Mouse (Mus musculus): ENCODE data around the gene Sec24d. TPM values are rescaled to one million over a fixed set of nuclear protein-coding genes. Genes with fewer than 3 reads are reported as not detected.
A peak's percentile ranks its signal among the peaks of the same experiment; 100 is the strongest.
"Not testable (repeated sequence)": the region's sequence is repeated elsewhere in the genome, so short reads cannot be mapped to it uniquely, and the experiment has no call there.

Gene Sec24d
- total RNA-seq, 2 experiments from 2014 or later, result 30.4 to 33.9 TPM

DNA sequence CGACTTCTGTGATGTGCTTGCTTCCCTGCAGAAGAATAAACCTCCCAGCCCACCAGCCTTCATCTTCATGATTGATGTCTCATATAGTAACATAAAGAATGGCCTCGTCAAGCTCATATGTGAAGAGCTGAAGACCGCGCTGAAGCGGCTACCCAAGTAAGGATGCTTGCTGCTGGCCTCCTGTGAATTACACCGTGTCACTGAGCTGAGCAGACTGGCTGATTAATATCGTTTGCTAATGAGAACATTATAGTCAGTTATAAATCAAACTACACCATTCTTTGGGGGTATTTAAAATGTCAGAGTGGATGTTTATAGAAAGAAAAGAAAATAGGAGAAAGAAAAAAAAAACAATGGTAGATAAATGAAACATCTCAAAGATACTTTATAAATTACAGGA is 69.2 kb downstream of the Sec24d start:
- no peak for ATAC-seq (ENCODE audit: poor library complexity, severe bottlenecking)

DNA sequence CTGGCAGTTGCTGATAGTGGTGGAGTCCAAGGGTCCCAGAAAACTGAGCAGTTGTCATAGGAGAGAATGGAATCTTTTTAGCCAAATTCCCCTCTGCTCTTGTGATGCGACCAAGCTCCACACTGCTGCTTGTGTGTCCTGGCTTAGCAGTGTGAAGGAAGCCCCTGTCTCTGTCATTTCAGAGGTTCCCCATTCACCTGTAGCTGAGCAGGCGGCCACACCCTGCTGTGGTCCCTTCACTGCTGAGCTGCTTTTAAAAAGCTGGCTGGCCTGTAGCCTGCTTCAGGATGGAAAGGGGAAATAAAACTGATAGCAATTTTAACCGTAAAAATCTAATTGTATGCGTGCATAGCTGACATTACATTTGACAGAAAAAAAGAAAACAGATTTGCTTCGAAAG is 69.7 kb downstream of the Sec24d start:
- peak; percentile 64 for ATAC-seq (ENCODE audit: poor library complexity, severe bottlenecking)

DNA sequence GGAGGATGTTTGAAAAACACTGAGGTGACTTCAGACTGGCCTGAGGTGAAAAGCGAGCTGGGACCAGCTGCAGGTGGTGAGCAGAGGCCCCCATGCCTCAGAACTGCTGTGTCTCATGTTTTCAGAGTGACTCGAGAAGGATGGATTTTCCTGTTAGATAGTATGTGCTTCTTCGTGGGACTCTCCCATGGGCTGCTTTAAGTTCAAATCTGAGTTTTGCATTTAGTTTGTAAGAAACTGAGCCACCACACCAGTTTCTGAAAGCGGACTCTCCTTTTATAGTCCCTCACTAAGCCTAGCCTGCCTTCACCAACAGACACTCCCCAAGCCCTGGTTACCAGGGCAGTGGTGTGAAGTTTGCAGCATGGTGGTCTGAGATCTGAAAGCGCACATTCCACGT is 70.6 kb downstream of the Sec24d start:
- no peak for ATAC-seq (ENCODE audit: poor library complexity, severe bottlenecking)

DNA sequence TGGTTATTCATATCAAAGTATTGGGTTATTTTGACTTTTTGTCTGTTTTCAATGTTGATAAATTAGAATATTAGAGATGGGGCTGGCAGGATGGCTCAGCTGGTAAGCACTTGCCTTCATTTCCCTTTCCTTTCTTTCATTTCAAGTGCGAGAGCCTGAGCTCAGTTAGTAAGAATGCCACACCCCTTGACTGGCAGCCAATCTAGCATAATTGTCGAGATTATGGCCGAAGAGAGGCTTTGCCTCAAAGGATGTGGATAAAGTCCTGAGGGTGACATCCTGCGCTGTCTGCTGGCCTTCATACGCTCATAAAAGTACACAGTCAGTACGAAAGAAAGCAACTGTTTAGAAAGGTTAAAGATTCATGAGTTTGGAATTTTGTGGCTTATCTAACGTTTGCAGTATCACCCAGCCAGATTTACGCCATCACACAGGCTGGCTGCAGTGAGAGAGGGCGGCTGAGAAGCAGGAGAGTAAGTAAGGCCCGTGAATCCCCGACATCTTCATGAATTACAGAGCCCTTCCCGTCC is 71.5 kb downstream of the Sec24d start:
- no peak for ATAC-seq (ENCODE audit: poor library complexity, severe bottlenecking)

DNA sequence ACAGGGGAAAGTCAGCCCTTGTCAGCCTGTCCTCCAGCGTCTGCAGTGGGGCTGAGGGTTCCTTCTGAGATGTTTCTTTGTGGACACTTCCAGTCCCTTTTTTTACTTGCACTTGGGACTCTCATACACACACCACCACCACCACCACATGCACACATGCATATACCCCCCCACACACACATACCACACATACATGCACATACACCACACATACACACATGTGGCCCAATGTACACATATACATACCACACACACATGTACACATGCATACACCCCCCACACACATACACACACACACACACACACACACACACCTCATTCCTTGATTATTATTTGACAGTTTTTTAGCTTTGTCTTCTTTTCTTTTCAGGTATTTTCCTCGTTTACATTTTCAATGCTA is 73.8 kb downstream of the Sec24d start:
- ATAC-seq (ENCODE audit: poor library complexity, severe bottlenecking), result no peak

DNA sequence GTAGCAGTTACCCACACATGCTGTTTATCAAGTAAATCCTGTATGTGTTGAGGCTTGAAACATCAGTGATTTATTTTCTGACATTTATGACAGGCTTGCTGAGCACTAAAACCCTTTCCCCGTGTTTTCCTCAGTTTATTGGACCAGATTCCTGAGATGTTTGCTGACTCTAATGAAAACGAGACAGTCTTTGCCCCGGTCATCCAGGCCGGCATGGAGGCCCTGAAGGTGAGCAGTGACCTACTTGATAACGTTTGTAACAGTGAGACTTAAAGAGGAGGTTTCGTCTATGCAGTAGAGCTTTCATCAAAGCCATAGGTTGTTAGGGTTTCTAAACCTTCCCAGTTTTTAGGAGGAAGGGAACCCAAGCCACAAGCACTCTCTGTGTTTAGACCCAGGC is 76.4 kb downstream of the Sec24d start:
- no peak for ATAC-seq (ENCODE audit: poor library complexity, severe bottlenecking)

DNA sequence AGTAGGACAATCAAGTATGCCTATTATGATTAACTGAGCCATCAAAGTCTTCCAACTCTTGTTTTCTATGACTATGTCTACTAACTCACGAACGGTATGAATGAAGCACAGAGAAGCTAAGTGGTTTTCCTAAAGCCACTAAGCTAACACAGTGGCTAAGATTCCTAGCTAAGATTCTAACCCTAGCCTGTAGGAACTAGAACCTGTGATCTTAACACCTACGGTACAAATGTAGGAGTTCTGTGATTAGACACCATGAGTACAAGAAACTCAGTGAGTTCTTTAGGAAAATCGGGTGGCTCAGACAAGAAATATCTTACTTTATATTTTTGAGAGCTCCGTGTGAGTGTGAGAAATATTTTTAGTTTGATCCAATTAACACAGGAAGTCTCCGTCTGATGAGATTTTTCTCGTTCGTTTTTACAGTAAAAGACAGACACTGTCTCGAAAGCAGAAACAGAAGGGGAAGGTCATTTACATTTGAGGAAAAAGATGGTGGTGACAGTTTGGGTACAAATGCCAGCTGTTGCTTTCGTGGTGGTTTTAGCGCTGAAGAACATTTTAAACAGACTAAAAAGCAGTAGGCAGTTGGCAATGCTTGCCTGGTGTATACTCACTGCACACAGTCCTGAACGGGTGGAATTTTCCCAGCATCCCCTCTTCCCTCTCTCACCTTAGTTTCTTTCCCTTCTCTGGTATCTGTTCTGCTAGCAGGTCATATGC is 81.0 kb downstream of the Sec24d start:
- ATAC-seq (ENCODE audit: poor library complexity, severe bottlenecking), result no peak

DNA sequence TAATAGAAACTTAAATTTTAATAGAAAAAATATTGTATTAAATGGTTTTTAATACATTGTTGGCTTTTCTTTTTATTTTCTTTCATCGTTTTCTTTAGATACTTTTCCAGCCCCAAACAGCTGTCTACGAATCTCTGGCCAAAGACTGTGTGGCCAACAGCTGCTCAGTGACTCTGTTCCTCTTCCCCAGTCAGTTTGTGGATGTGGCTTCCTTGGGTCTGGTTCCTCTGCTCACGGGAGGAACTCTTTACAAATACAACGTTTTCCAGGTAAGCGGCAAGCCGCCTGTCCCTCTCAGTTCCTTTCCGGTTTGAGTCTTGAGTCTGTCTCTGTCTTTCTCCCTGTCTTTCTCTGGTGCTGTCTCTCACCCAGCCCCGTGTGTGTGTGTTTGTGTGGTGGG is 83.3 kb downstream of the Sec24d start:
- ATAC-seq (ENCODE audit: poor library complexity, severe bottlenecking), result peak; percentile 51

DNA sequence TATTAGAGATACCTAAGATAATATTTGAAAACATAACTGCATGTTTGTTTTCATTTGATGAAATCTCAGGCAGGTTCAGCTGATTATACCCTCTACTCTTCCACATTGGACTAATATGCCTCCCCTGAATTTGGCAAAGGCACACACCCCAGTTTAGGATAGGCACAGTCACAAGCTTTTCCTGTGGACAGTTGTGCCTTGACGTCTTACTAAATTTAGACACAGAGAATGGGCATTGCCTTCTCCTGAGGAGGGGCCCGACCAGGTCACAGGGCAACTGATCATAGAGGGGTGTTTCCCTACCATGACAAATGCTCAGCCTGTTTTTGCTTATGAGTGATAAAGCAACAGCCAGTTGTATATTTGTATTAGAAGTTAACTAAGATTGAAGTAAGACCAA is 84.3 kb downstream of the Sec24d start:
- ATAC-seq (ENCODE audit: poor library complexity, severe bottlenecking), result no peak

DNA sequence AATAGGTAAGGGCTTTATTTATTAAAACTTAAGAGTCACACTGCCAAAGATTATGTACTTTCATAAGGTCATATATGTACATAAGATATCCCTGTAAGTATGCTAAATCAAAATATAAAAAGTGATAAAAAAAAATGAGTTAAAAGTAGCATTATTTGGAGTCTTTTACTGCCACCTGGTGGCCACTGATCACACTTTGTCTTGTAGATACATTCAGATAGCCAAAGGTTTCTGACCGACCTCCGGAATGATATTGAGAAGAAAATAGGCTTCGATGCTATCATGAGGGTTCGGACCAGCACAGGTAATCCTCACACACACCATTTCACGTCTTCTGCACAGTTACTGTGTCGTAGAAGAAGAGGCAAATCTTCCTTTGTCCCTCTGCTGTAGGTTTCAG is 85.9 kb downstream of the Sec24d start:
- ATAC-seq (ENCODE audit: poor library complexity, severe bottlenecking), result peak; percentile 53; the same call in 1 of the 2 replicates

DNA sequence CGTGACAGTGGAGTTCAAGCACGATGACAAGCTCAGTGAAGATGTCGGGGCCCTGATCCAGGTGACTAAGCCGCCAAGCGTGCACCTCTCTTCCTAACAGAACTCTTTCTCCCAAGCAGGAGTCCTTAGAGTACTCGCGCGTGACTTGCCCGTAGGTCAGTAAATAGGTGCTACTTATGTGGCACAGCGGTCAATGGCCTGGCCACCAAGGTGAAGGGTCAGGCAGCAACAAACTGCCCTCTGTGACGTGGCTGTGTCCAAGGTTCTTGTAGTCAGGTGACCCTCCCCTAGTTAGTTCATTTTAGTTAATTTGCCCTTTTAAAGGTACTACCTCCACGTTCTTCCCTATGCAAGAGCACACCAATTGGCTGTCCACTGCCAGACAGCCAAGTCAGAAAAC is 86.4 kb downstream of the Sec24d start:
- ATAC-seq (ENCODE audit: poor library complexity, severe bottlenecking), result no peak

DNA sequence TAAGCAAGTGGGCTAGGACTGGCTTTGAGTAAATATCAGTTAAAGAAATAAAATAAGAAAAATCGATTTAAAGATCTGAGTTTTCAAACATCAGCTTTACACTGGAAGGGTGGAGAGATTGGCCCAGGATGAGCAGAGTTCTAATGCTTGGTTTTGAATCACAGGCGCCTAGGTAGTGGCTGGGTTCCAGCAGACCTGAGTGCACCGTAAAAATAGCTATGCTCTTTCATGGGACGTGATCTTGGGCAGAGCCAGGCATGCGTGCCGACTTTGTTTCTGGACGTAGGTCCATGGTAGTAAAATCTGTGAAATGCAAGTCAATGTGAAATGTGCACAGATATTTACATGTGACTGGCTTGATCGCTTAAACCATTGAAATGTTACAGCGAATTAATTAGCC is 87.1 kb downstream of the Sec24d start:
- ATAC-seq (ENCODE audit: poor library complexity, severe bottlenecking), result no peak

DNA sequence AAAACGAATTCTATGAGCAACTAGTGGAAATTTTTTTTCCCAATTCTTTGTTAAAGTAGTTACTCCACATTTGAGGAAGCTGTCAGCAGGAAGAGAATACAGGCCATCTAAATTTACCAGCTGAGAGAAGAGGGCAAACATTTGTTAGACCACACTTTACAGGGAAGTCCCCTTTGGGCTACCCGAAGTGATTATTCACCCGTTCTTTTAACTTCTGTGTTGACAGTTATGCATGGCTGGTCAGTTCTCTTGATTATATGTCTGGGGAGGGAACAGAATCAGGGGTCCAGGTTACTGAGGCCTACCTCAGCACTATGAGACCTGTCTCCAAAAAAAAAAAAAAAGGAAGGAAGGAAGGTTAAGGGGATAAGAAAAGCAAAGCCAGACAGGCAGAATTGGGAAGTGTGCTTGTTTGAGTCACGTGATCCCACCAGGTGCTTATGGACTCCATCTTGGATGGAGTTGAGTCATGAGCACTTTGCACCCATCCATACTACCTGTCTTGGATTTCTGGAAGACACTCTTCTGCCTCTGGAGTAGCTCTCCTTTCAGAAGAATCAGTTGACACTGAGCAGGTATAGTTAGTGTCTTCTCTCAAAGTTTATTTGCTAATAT is 89.2 kb downstream of the Sec24d start:
- ATAC-seq (ENCODE audit: poor library complexity, severe bottlenecking), result no peak

DNA sequence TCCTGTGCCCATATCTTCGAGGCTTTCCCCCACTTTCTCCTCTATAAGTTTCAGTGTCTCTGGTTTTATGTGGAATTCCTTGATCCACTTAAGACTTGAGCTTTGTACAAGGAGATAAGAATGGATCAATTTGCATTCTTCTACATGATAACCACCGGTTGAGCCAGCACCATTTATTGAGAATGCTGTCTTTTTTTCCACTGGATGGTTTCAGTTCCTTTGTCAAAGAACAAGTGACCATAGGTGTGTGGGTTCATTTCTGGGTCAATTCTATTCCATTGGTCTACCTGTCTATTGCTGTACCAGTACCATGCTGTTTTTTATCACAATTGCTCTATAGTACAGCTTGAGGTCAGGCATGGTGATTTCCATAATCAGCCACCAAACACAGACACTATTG is 99.6 kb downstream of the Sec24d start:
- ATAC-seq (ENCODE audit: poor library complexity, severe bottlenecking), result not testable (repeated sequence)

DNA sequence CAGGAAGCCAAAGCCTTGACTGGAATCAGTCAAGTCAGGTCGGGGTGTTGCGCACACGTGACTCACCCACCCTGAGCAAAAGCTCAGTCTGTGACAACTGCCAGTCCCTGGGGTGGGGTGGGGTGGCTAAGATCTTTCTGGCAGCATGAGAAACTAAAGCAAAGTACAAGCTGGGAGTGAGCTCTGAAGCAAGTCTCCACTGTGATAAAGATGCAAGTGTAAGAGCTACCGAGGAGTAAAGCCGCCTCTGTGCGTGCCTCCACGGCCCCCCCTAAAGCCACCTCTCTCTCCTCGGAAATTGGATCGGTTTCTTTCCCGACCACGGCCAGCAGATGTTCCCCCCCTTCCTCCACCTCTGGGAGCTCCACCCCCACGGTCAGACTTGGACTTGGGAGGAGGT is 101.9 kb downstream of the Sec24d start:
- no peak for ATAC-seq (ENCODE audit: poor library complexity, severe bottlenecking)

DNA sequence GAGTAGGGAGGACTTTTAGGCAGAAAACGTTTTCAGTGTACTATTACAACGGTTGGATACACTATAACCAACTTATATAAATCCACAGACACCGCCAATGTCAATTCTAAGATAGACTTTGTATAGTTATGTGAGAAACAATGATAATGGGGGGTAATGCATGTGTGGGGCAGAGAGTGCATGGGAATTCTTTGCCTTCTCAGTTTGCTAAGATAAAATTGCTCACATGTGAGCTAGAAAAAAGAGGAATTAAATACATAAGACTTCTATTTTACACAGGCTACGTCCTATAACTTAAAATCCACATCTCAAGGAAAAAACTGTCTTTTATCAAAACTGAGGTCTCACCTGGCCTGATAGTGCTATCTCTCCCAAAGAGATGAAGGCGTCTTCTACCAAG is 103.7 kb downstream of the Sec24d start:
- no peak for ATAC-seq (ENCODE audit: poor library complexity, severe bottlenecking)

DNA sequence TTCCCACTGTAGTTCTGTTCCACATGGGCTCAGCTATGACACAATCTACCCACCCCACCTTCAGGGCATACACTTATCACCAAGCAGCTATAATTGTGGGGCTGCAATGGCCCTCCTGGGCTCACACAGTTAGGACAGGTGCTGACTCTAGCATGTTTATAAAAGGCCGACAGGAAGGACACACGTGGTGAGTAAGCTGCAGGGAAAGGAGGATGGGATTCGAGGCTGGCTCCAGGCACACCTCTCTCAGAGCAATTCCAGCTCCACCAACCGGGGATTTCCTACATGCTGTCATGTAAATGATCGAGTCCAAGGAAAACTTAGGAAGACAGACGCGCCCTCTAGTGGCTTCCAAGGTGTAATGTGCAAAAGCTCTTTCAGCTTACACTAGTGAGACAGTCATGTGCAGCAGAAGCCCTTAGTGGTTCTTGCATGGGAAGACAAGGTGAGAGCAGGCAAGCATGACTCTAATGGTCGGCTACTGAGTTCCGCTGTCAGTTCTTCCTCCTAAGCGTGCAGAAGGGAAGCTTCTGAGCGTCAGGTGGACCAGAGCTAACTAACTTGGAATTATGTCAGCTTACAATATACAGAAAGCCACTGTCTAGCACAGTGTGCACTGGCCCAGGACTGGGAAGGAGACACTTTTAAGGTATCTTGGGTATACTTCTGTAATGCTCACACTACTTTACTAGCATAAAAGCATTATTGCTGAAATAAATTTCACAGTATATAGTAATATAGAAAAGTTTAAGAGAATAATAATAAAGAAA is 104.7 kb downstream of the Sec24d start:
- peak; percentile 35; the same call in 1 of the 2 replicates for ATAC-seq (ENCODE audit: poor library complexity, severe bottlenecking)

DNA sequence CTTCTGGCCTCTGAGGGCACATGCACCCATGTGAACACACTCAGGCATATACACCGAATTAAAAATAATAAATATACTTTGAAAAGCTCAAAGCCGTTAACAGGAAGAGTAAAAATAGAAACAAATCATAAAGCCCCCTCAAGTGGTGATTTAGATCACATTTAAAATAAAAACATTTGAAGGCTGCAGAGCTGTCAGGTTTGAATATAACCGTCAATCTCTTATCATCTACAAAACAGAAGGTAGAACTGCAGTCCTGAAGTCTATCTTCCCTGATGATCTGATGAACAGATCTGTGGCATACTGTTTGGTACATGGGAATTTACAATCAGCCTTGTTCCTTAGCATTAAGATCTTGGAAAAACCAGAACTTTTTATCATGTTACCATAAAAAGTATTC is 109.3 kb downstream of the Sec24d start:
- ATAC-seq (ENCODE audit: poor library complexity, severe bottlenecking), result no peak

DNA sequence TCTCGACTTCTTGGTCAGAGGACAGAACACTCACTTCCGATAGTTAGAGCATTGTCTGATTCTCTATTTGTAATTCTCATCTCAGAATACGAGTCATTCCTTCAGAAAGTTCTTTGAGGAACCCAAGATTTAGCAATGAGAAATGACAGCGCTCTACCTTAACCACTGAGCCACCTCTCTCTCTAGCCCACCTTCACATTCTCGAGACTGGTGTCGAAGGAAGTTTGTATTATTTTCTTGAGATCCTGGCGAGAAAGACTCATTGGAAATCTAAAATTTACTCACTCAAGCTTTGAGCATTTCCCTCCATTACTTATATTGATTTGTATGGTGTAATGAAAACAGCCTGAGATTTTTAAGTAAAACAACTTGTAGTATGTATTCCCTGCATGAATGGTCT is 117.2 kb downstream of the Sec24d start:
- no peak for ATAC-seq (ENCODE audit: poor library complexity, severe bottlenecking)

DNA sequence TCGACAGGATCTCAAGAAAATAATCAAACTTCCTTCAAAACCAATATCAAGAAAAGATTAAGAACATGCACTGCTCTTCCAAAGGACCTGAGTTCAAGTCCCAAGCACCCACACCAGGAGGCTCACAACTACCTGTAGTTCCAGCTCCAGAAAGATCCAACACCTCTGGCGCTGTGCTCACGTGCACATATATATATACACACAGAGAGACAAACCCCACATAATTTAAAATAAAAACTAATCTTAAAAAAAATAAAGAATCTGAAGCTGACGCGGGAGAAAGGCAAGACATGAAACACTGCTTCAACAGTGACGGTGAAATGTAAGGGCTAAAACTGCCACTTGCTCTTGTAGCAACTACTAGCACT is 117.8 kb downstream of the Sec24d start:
- ATAC-seq (ENCODE audit: poor library complexity, severe bottlenecking), result no peak

DNA sequence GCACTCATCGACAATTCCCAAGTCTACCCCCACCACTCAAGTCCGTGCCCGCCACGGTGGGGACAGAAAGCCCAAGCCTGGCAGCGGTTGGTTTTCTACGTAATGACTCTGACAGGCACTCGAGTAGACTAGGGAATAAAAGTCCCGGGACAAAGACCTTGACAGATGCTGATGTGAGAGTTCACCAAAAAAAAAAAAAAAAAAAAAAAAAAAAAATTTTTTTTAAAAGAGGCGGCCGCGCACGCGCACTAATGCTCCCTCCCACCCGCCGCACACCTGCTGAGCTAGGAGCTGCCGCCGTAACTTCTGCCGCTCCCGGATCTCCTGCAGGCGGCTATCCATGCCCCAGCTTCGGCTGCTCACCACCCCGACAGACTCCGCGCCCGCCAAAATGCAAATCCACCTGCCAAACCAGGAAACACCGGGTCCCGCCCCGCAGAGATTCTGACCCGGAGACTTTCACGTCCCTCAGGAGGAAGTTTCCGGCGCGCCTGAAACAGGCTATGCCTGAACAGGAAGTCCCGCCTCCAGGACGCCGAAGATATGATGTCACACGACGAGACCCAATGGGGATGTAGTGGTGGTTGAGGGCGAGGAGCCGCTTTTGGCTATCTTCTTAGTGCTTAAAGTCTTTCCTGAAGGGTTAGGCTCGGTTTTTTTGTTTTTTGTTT is 118.4 kb downstream of the Sec24d start, which contains the start of gene Mettl14:
Mettl14 (minus strand) TSS at position 623 of the 671 bp plus-strand sequence.
- ATAC-seq (ENCODE audit: poor library complexity, severe bottlenecking), result peak; percentile 99
